Mouse (Mus musculus): Measurements from ENCODE around the gene Lmcd1. TPM values are rescaled to one million over a fixed set of nuclear protein-coding genes. Genes with fewer than 3 reads are reported as not detected.
"Not testable (repeated sequence)": the region's sequence is repeated elsewhere in the genome, so short reads cannot be mapped to it uniquely, and the experiment has no call there.

Lmcd1 gene
- polyA plus RNA-seq (2012; rRNA removed): 7.3 and 12.0 TPM in 2 replicates

DNA sequence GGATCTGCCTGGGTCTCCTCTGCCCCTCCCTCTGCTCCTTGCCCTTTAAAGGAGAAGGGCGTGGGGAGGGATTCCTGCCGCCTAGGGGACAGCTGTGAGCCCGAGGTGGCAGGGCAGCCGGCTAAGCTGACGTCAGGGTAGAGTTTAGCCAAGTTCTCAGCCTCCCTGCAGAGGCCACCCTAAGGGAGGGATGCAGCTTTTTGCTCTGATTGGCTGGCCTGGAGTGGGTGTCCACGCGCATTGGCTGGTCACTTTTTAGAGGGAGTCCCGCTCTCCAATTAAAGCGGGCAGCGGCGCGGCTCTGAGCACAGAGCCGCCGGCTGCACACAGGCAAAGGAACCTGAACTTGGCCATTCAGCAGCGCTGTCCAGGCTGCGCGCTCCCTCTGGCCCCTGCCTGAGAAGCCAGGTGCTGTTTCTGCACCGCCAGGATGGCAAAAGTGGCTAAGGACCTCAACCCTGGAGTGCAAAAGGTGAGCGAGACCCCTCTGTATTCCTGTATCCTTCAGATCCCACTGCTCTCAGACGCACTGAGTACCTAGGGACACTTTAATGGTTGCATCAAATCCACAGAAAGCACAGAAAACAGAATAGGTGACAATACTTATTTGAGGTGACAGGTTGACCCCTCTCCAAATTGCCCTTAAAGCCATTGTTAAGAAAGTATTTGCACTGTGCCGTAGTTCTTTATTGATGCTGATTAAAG lies at the start of gene Lmcd1:
Gene Lmcd1 (plus strand): TSS at position 258 of the 705 bp plus-strand sequence.
- no peak for DNase-seq (ENCODE audit: low read depth)

DNA sequence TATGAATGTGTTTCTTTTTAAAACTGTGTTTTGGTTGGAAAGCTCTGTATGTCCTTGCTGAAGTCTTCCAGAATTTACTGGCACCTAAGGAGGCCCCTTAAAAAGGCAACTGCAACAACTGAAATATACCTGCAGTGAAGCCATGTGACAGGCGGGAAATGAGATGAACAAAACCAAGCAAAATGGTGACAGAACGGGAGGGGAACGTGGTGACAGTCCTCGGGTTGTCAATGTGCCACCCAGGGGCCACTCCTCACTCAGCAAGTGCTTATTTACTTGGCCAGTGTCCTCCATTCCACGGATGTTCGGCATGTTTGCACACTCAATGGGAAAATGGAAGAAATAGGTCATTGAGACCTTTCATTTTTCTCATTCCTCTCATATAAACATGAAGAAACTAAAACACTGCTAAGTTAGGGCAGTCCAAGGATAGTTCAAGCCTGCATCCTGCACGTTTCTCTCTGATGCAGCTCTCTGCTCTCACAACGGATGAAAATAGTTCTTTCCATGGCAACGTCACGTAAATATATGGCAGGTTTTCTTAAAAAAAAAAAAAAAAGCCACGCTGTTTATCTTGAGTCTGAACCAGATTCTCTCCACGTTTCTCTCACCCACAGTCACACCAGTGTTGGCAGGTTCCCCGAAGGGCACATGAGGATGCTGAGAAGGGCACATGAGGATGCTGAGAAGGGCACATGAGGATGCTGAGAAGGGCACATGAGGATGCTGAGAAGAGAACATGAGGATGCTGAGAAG lies 49.5 kb upstream of the Lmcd1 start:
- no peak for DNase-seq (ENCODE audit: low read depth)

GRCm38 (mm10) chr6:112236775-112237174 lies 36.8 kb upstream of the Lmcd1 start:
- no peak for DNase-seq (ENCODE audit: low read depth)

GRCm38 (mm10) chr6:112242216-112242615 lies 31.3 kb upstream of the Lmcd1 start:
- DNase-seq (ENCODE audit: low read depth): no peak

GRCm38 (mm10) chr6:112245639-112246038 lies 27.9 kb upstream of the Lmcd1 start:
- no peak for DNase-seq (ENCODE audit: low read depth)

GRCm38 (mm10) chr6:112246636-112247035 lies 26.9 kb upstream of the Lmcd1 start:
- DNase-seq (ENCODE audit: low read depth): no peak

DNA sequence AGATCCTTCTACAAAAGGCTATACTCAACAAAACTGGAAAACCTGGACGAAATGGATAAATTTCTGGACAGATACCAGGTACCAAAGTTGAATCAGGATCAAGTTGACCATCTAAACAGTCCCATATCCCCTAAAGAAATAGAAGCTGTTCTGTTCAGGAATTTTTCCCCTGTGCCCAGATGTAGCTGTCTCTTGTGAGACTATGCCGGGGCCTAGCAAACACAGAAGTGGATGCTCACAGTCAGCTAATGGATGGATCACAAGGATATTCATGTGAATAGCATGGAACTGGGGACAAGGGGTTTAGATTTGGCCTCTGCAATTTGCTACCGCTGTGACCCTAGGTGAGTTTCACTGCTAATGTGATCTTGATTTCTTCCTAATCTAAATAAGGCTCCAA lies 19.6 kb upstream of the Lmcd1 start:
- DNase-seq (ENCODE audit: low read depth): not testable (repeated sequence)

GRCm38 (mm10) chr6:112254967-112255366 lies 18.6 kb upstream of the Lmcd1 start:
- no peak for DNase-seq (ENCODE audit: low read depth)

DNA sequence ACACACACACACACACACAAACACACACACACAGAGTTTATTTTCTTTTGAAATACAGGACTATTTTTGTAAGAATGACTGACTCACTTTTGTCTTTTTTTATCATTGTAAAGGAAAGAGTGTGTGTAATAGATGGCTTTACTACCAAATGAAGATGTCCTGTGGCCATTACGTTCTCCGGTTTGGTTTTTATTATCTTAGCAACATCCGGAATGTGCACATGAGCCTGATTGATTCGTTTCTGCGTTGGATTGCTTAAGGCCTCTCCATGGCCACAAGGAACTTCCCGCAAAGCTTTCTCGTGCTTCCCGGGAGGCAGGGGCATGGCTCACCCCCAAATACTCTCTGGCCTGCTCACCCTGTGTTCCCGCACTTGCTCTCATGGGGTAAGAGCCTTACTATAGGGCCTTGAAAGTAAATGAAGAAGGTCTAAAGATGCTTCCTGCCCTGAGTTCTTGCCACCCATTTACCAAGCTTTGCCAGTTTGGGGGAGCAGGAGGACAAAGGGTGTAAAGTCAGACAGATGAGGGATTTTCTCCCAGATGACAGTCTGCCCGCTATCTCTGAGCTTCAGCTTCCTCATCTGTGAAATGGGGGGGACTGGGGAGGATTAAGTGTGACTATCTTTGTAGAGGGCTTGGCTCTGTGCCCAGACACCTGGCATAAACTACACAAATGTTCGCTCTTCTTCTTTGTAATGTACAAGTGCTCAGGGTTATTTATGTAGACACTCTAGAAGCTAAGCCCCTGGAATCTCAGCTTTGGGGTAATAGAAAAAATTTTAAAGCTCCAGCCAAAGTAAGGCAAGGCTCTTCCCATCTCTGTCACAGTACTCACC lies 18.0 kb upstream of the Lmcd1 start:
- DNase-seq (ENCODE audit: low read depth): no peak

DNA sequence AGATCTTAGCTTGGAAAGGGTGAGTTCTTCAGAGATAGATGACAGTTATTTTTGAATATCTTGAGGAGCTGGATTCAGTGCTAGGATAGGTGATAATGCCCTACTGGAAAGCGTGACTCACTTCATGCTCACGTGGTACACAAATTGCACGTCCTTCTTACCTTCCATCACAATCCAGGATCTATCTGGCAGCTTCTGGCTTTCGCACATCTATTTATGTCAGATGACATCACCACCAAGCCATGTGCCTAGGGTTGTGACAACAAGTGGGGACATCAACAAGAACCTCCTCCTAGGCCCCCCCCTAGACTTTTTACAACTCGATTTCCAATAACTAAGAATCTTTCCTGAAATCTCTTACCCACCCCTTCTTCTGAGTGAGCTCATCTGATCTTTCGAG lies 17.0 kb upstream of the Lmcd1 start:
- no peak for DNase-seq (ENCODE audit: low read depth)

- no peak for DNase-seq (ENCODE audit: low read depth)
These were observed 12.5 kb upstream of the Lmcd1 start for GRCm38 (mm10) chr6:112261089-112261488.

DNA sequence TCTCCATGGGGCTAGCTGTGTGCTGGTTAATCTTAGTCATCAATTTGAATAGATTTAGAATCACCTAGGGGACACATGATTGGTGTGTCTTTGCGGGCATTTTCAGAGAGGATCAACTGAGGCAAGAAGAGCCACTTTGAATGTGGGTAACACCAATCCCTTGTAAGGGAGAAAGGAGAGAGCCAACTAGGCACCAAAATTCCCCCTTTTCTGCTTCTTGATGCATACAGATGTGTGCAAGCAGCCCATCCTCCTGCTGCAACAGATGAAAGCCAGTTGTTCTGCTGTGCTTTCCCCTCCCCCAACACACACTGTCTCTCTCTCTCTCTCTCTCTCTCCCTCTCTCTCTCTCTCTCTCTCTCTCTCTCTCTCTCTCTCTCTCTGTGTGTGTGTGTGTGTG lies 9.2 kb upstream of the Lmcd1 start:
- DNase-seq (ENCODE audit: low read depth): no peak

GRCm38 (mm10) chr6:112266631-112267030 lies 6.9 kb upstream of the Lmcd1 start:
- no peak for DNase-seq (ENCODE audit: low read depth)

GRCm38 (mm10) chr6:112267661-112268357 lies 5.7 kb upstream of the Lmcd1 start:
- no peak for DNase-seq (ENCODE audit: low read depth)

DNA sequence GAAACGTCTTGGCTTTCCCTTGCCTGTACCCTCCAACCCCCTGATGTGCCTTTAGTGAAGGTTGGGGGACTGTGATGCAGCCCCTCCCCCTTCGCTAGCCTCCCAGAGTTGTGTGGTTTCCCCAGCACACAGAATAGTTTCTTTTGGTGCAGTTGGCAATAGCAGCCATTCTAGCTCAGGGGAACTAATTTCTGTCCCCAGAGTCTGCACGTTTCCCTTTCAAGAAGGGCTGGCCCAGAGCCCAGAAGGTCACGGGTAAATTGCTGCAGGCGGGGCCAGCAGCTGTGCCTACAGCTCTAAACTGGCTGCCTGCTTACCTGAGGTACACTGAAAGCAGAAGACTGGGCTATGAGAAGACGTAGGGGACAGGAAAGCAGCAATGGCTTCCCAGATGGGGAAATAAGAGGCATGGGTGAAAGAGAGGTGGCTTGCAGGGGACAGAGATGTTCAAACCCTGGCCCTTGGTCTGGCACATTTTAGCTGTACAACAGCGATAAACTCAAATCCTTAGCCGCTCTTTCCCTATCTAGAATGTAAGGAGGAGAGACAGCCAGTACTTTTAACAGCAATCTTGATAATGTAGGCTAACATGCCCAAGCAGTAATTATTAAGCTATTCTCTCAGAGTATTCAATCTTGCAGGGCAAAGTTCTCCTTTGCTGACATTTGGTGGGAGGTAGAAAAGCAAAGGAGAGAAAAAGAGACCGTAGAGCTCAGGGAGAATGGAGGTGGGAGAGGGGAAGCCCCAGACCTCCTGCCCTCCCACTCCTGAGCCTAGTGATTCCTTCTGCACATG lies 900 bp downstream of the Lmcd1 start:
- DNase-seq (ENCODE audit: low read depth): no peak

GRCm38 (mm10) chr6:112275731-112276245 lies 2.2 kb downstream of the Lmcd1 start:
- no peak for DNase-seq (ENCODE audit: low read depth)

DNA sequence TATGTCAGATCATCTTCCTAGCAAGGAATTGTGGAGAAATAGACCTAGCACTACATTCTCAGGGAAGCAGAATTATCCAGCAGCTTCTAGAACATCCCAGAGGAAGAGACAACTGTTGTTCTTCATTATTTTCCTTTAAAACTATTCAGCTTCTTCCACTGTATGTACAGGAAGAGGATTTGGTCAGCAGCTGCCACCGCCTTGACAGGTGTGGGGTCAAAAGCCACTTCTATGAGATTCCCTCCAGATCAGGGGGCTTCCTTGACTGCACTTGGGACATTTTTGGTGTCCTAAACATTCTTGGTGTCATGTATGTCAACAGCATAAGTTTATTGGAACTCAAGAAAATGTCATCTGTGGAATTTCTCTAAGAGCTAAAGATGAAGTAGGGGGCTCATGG lies 5.2 kb downstream of the Lmcd1 start:
- DNase-seq (ENCODE audit: low read depth): no peak

GRCm38 (mm10) chr6:112280161-112280560 lies 6.6 kb downstream of the Lmcd1 start:
- DNase-seq (ENCODE audit: low read depth): no peak

GRCm38 (mm10) chr6:112280945-112281344 lies 7.4 kb downstream of the Lmcd1 start:
- no peak for DNase-seq (ENCODE audit: low read depth)

DNA sequence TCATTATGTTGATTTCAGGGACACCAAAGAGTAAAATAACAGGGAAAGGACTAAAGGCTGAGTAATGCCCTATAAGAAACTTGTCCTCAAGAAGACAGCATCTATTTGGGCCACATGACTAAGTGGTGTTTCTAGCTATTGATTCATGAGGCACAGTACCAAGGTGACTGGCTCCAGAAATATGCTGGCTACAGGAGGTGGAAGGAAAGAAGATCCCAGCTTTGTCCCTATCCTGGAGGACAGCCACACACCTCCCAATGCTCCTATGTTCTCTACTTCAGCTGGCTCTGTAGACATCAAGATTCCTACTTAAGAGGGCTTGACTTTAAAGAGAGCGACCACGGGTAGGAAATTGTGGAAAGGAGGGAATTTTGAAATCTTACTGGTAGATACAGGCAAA lies 8.4 kb downstream of the Lmcd1 start:
- DNase-seq (ENCODE audit: low read depth): no peak

- no peak for DNase-seq (ENCODE audit: low read depth)
These were observed 10.5 kb downstream of the Lmcd1 start for GRCm38 (mm10) chr6:112284087-112284486.

Measured in gonadal fat pad, adult 2 months (tissue).